Mouse (Mus musculus) kidney, adult 11 months (tissue): ENCODE measurements around the gene Slc25a39.

ENCODE experiments used
- DNase-seq: peaks from one replicate; pipeline ENCODE4 v3.0.0; 2022

The Slc25a39 gene

GRCm38 (mm10) chr11:102435754-102436470, 28.2 kb upstream of the Slc25a39 start:
- DNase-seq: peak; percentile 61

DNA sequence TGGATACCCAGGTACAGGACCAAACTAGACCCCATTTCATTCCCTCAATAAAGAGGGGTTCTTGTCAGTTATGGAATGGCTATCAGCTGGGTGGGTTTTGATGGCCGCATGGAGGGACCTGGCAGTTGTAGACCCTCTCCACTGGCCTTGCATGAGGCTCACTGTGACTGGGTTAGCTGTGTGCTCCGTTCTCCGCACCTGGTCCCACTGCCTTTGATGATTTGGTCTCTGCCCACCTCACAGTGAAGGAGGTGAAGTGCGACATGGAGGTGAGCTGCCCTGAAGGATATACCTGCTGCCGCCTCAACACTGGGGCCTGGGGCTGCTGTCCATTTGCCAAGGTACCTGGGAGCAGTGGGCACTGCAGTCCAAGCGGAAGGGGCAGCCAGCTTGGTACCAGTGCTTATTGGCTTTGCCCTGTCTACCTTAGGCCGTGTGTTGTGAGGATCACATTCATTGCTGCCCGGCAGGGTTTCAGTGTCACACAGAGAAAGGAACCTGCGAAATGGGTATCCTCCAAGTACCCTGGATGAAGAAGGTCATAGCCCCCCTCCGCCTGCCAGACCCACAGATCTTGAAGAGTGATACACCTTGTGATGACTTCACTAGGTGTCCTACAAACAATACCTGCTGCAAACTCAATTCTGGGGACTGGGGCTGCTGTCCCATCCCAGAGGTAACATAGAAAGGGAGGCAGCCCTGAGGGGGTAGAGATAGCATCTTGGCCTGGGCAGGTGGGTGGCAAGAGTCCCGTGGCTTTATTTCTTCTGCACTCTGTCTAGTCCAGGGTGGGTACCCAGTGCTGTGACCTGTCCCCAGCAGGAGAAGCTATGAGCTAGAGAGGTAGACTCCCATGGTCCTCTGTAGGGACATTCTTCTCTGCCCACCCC, 27.3 kb upstream of the Slc25a39 start:
- DNase-seq: no peak

- DNase-seq: peak; percentile 81
These were observed 26.7 kb upstream of the Slc25a39 start for GRCm38 (mm10) chr11:102434406-102434805.

GRCm38 (mm10) chr11:102433866-102434265, 26.1 kb upstream of the Slc25a39 start:
- no peak for DNase-seq

GRCm38 (mm10) chr11:102432896-102433295, 25.1 kb upstream of the Slc25a39 start:
- DNase-seq: peak; percentile 78

DNA sequence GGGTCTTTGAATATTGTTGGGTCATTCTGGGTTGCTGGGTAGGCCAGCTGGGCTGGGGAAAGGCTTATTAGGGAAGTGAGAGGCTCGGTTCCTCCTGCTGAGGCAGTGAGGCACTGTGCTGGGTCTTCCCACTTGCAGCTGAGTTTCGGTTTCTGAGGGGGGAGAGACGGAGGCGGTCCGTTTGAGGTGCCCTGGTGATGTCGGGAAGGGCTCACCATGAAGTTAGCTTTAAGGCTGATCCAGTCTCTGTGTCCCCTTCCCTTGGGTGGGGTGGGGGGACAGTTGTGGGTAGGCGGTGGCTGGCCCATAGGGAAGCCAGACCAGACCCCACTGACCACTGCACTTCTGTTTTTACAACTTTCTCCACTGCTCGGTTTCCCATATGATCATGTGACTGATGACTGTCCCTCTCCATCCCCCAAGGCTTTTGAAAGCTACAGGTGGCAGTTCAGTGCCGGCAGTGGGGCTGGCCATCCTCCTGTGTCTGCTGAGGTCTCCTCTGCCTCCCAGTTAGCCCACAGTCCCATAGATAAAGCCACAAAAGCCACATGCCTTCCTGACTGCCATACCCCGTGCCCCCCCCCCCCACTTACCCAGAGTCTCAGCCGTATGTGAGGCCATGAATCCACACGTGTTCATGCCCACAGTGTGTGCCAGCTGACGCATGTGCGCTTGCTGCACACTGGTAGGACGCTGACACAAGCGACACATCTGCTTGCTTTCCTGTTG, 24.5 kb upstream of the Slc25a39 start:
- no peak for DNase-seq

GRCm38 (mm10) chr11:102431728-102432114, 24.0 kb upstream of the Slc25a39 start:
- DNase-seq: no peak

DNA sequence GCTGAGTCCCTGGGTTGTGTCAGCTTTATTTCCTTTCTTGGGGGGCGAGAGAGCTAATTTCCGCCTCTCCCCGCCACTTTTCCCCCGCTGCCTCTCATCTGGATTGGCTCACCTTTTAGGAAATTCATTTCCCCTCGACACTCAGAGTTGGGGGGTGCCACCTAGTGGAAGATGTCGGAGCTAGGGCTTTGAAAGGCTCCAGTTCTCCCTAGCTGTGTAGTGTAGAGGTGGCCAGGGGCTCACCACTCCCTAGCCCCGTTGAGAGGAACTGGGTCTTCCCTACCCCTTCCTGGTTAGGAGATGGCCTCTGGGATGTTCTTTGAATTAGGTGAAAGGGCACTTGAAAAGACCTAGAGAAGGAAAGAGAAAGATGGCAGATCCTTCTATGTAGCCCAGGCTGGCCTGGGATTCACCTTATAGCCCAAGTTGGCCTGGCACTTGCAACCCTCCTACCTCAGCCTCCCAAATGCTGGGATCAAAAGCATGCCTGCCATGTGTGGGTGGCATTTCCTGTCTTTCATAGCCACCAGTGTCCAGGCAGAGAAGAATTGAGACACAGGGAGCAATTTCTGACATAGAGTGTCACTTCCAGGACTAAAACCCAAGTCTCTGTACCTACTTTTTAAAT, 23.4 kb upstream of the Slc25a39 start:
- peak; percentile 77 for DNase-seq

GRCm38 (mm10) chr11:102430121-102431017, 22.6 kb upstream of the Slc25a39 start, which contains the start of gene Grn:
Gene Grn, plus strand, starts transcription at chr11:102430315.
- DNase-seq: peak; percentile 97

DNA sequence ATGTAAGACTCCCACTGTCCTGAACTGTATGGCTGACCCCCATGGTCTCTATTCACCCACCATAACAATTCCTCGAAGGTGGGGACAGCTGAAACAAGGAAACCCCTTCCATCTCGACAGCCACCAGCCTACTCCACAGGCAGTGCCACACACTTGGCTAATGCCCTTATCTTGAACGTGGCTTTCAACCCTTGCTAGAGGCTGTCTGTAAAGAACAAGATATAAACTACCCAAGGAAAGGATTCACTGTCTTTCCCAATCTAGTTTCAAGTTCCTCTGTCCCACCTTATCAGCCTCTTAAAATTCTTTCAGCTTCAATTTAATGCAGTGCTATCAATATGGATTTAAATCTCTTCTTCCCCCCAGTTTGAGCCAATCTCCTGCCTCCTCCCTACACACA, 21.8 kb upstream of the Slc25a39 start:
- no peak for DNase-seq

DNA sequence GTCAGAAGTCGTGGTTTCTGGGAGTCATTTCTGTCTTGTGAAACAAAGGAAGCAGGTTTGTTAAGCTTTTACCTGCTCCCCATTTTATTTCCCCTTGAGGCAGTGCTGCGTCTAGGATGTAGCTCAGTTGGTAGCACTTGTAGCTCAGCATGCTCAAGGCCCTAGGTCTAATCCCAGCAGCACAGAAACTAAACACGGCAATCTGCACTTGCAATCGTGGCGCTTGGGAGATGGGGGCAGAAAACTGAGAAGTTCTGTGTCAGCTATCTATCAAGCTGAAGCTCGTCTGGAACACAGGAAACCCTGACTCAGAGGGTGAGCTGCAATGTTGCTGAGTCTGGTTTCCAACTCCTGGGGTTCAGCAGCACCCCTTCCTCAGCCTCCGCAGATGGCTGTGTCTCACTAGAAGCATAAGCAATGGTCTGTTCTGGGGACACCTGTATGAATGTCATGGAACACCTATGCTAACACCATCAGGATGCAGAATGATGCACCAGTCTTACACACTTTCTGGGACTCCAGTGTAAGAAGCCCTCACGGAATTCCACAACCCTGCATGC, 21.3 kb upstream of the Slc25a39 start:
- no peak for DNase-seq

DNA sequence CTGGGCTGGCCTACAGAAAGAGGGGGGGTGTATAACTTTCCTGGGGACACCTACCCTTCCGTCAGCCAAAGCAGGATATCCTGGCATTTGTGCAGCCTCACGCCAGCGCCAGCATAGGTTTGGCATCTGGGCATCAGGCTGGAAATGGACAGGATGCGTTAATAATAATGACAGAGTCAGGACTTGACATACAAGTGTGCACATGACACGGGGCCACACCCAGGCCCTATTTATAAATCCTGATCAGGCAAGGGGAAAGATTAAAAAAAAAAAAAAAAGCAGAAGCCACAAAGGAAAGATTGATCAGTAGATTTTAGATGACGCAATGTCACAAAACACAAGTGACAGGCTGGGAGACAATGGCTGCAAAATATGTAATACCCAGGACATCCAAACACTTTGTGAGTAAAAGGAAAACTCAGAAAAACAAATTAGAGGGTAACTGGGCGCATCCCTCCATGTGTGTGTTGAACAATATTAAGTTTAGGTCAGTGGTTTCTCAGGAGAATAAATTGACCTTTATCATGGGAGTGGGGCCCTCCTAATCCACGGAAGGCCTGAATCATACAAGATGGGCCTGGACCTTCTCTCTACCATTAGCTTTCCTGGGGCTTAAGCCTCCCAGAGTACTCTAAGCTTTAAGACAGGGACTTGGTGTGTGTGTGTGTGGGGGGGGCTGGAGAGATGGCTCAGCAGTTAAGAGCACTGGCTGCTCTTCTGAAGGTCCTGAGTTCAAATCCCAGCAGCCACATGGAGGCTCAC, 18.0 kb upstream of the Slc25a39 start:
- no peak for DNase-seq

DNA sequence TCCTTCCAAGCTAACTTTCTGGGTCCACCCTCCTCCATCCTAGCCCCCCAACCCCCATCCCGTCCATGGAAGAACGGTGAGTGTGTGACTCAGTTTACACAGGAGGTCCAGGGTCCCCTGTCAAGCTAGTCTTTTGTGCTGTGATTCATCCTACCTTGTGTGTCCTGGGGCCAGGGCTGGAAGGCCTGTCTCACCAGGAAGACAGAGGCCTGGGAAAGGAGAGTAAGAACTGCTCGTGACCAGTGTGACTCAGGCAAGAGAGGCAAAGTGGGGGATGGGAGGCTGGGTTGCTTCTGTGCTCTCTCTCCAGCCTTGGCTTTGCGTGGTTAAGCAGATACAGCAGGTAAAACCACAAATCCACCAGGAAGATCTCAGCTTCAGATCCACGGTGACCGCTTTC, 16.9 kb upstream of the Slc25a39 start:
- DNase-seq: no peak

- DNase-seq: no peak
These were observed 13.8 kb upstream of the Slc25a39 start for GRCm38 (mm10) chr11:102421559-102421958.

GRCm38 (mm10) chr11:102418887-102419286, 11.1 kb upstream of the Slc25a39 start:
- DNase-seq: no peak

DNA sequence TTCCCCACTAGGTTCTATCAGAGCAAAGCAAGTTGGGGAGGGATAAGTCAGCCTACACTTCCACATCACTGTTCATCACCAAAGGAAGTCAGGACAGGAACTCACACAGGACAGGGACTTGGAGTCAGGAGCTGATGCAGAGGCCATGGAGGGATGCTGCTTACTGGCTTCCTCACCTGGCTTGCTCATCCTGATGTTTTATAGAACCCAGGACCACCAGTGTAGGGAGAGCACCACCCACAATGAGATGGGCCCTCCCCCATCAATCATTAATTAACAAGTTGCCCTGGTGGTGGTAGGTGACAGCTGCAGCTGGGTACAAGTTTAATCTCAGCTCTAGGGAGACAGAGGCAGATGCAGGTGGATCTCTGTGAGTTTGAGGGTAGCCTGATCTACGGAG, 9.4 kb upstream of the Slc25a39 start:
- no peak for DNase-seq

- DNase-seq: no peak
These were observed 7.5 kb upstream of the Slc25a39 start for GRCm38 (mm10) chr11:102415034-102415802.

DNA sequence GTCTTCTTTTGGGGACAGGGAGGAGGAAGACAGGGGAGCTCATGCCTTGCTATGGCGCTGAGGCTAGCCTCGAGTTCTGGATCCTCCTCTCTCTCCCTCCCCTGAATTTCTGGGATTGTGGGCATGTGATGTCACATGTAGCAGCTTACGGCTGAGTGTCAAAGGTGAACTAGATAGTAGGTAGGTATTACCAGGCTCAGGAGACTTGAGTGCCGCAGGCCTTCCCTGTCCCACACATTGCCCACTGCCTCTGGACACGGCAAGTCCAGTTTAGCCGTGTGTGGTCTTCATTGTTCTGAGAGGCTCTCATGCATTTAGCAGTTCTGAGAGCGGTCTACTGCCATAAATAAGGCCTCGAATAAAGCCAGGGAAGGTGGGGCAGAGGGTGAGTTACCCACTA, 5.3 kb upstream of the Slc25a39 start:
- DNase-seq: no peak

- DNase-seq: peak; percentile 91
These were observed 4.0 kb upstream of the Slc25a39 start for GRCm38 (mm10) chr11:102411704-102412103.

DNA sequence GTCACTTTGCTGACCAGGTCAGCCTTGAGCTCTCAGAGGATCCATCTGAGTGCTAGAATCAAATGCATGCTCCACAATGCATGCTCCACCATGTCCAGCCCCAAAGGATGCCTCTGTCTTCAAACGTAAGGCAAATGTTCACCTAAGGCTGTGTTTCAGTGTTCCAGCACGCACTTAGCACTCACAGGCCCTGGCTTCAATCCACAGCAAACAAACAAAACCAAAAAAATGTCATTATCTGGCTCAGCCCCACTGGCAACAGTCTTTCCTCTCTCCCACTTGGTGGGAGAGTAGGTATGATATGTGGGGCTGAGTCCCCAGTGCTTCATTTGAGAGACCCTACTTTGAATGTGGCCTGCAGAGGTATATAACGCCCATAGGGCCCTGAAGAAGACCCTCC, 3.3 kb upstream of the Slc25a39 start:
- DNase-seq: no peak
